Mouse (Mus musculus): Measurements from ENCODE around the gene Eif4enif1.
A peak's percentile ranks its signal among the peaks of the same experiment; 100 is the strongest.
"Not testable (repeated sequence)": the region's sequence is repeated elsewhere in the genome, so short reads cannot be mapped to it uniquely, and the experiment has no call there.

Gene Eif4enif1

DNA sequence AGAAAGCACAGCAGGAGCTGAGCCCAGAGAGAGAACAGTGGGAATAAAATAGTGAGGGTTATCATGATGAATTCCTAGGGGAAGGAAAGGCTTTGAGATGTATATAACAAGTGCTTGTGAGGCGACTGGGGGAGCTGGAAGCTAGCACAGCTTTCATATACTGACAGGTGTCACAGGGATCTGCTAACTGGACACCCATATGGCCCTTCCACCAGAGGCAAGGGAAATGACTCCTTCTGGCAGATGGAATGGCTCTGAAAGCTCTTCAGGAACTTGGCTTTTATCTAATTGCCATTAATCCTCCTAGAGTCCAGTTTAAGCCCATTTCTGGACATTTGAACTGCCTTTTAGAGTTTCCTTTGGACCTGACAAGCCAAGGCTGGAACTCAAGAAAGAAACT is 20.2 kb upstream of the Eif4enif1 start:
- DNase-seq: not testable (repeated sequence)

- DNase-seq: not testable (repeated sequence)
Observed at GRCm38 (mm10) chr11:3182707-3183106, 19.5 kb upstream of the Eif4enif1 start.

DNA sequence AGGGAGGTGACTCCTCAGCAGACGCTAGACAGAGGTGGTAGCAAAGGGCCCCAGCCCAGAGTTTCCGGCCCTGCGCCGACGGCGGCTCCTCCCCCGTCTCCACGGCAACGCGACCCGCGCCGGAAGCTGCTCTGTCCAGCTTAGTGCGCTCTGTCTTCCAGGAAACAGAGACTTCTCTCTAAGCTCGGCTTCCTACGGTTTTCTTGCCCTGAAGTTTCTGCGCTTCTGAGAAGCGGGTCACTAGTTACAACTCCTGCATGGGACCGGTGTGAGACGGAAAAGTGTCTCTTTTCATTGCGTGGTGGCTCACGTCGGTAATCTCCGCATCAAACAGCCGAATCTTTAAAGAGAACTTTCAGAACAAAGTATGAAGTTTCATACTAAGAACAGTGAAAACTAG is 8.8 kb upstream of the Eif4enif1 start, which contains the start of gene Sfi1:
Gene Sfi1 (minus strand): TSS at position 101 of the 400 bp plus-strand sequence.
- no peak for DNase-seq

DNA sequence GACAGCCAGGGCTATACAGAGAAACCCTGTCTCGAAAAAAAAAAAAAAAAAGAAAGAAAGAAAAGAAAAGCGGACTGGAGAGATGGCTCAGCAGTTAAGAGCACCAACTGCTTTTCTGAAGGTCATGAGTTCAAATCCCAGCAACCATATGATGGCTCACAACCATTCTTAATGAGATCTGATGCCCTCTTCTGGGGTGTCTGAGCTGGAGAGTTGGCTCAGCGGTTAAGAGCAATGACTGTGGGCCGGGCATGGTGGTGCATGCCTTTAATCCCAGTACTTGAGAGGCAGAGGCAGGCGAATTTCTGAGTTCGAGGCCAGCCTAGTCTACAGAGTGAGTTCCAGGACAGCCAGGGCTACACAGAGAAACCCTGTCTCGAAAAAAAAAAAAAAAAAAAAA is 1.6 kb upstream of the Eif4enif1 start:
- not testable (repeated sequence) for DNase-seq

DNA sequence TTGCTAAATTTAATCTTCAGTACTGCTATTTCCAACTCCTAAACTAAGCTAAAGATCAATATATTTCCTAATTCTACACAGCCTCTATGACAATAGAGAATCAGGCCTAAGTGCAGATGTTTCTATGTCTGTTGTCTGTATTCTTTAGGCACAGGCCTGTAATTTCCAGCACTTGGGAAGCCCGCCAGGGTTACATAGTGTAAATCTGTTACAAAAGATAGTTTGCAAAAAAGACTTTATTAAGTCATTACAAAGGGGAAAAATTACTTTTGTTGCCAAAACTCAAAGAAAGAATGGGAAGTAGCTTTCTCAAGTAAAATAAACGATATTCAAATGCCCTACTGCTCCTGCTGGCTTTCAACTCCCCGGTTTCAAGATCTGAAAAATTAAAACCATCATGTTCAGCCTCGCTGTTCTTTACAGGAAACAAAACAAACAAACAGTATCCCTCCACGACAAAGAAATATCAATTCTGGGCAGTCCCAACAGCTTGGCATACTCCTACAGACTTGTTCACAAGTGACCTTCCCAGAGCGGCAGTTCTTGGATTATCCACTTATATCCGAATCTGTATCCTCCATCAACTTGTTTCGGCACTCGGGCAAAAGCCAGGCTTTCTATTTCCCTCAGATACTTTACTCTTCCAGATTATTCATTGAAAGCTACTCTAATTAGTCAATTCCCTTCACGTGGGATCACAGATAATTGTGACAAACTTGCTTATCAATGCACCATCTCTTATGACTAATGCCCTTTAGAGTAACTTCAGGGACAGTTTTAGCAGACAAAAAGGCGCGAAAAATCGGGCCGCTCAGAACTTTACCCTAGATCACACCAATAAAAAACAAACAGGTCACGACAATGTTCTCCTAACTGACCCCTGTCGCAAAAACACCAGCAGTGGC is 614 bp upstream of the Eif4enif1 start:
- peak; percentile 10 for DNase-seq

DNA sequence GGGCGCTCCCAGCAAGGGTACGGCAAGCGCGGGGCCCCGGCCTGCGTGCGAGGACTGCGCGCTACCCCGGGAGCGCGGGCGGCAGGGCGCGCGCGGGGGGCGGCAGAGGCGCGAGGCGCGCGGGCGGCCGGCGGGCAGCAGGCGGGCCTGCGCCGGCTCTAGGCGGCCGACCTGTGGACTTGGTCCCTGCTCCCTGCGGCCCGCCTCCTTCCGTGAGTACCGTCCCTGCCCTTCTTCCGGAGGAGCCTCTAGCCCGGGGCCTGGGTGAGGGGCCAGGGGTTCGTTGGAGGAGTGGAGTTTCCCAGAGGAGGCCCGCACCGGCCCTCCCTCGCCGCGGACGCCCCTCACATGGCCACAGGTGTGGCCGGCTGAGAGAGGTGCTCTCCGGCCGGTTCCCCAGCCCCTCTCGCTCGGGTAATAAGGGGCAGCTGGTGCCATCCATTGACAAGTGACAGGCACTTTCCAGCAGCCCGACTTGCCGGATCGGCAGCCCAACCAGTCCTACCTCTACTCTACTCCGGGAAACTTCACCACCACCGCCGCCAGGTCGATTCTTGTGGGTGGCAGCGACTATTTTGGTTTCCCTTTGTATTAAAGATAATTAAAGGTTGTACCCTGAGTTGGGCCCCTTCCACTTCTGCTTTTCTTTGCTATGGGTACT is 719 bp downstream of the Eif4enif1 start:
- DNase-seq: peak; percentile 47

- no peak for DNase-seq
Observed at GRCm38 (mm10) chr11:3203771-3204170, 1.6 kb downstream of the Eif4enif1 start.

DNA sequence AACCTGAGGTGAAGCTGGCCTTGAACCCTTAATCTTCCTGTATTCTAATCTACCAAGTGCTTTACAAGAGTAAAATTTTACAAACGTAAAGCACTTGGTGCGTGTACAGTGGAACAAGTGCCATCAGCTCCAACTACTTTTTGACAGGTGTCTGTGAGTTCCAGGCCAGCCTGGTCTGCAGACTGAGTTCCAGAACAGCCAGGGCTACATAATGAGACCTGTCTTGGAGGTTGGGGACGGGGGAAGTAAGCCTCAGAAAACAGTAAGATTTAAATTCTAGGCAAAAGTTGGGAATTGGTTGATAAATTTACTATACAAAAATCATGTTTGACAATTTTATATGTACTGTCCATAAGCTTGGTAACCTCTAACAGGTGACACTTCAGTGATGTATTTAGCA is 3.0 kb downstream of the Eif4enif1 start:
- no peak for DNase-seq

DNA sequence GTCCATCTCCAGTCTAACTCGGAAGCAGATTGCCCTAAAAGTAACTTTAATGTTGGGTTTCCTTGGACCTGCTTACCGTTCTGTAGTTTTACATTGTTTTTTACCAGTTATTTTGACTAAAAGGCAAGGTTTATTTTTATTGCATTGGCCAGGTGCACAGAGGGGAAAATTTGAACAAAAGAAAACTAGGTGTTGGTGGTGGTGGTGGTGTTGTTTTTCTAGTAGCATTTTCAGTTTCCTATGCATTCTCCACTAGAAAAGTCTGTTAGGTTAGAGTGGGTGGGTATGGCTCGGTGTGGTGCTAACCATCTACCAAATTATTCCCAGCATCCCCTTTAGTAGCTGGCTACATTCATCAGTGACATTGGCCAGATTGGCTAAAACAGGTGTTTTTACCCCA is 4.6 kb downstream of the Eif4enif1 start:
- DNase-seq: no peak

DNA sequence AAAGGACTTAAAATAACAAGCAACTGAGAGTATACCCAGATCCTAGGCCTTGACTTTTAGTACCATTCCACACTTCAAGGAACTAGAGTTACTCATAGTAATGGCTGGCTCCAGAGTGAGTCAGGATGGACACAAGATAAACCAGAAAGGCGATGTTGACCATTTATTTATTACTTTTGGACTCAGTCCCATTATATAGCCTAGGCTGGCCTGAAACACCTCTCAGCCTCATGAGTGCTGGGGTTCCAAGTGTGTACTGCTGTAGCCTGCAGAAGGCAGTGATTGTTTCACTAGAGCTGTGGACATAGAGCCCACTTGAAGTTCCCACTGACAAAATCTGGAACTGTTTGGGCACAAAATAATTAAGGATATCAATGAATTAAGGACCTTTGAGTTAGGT is 10.3 kb downstream of the Eif4enif1 start:
- no peak for DNase-seq

- no peak for DNase-seq
Observed at GRCm38 (mm10) chr11:3223105-3223504, 20.9 kb downstream of the Eif4enif1 start.

- DNase-seq: no peak
Observed at GRCm38 (mm10) chr11:3227113-3227512, 24.9 kb downstream of the Eif4enif1 start.

- no peak for DNase-seq
Observed at GRCm38 (mm10) chr11:3232248-3232647, 30.1 kb downstream of the Eif4enif1 start.

DNA sequence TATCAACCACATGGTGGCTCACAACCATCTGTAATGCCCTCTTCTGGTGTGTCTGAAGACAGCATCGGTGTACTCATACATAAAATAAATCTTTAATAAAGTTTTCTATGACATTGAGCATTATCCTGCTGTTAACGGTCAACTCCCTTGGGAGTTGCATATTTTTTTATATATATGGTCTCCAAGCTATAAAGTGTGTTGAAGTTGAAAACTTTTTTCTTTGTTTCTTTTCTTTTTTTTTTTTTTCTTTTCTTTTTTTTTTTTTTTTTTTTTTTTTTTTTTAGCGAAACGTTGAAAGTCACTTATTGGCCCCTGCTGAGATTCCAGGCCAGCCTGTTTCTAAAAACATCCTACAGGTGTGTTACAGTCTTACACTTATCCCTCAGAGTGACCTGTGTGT is 31.5 kb downstream of the Eif4enif1 start:
- no peak for DNase-seq

- no peak for DNase-seq
Observed at GRCm38 (mm10) chr11:3235277-3235676, 33.1 kb downstream of the Eif4enif1 start.

- no peak for DNase-seq
Observed at GRCm38 (mm10) chr11:3242395-3242794, 40.2 kb downstream of the Eif4enif1 start.

GRCm38 (mm10) chr11:3243771-3244170 is 41.6 kb downstream of the Eif4enif1 start:
- DNase-seq: peak; percentile 7

DNA sequence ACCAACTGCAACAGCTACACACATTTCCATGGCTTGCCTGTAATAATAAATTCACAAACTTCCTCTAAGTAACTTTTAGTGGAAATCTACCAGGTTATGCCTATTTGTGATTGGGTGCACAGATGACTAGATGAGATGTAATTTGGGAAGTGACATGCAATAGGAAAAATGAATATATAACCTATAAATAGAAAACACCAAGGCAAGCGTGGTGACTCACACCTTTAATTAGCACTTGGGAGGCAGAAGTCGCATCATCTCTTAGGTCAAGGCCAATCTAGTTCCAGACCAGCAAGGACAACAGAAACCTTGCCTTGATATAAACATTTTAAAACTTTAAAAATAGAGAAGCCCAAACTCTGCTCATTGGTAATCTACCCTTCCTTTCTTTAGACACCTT is 45.2 kb downstream of the Eif4enif1 start:
- no peak for DNase-seq

DNA sequence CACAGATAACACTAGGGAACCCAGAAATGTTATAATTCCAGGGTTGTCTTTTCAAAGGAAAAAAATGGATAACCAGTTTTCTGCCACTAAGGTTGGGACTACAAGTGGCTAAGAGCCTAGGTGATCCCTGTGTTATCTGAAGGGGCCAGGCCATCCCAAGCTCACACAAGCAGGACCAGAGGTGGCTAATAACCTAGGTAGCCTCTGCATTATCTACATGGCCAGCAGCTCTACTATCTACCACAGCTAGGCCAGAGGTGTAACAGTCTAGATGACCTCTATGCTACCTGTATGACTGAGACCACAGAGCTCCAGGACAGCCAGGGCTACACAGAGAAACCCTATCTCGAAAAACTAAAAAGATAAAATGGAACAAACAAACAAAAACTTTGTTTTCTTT is 57.3 kb downstream of the Eif4enif1 start:
- DNase-seq: no peak

DNA sequence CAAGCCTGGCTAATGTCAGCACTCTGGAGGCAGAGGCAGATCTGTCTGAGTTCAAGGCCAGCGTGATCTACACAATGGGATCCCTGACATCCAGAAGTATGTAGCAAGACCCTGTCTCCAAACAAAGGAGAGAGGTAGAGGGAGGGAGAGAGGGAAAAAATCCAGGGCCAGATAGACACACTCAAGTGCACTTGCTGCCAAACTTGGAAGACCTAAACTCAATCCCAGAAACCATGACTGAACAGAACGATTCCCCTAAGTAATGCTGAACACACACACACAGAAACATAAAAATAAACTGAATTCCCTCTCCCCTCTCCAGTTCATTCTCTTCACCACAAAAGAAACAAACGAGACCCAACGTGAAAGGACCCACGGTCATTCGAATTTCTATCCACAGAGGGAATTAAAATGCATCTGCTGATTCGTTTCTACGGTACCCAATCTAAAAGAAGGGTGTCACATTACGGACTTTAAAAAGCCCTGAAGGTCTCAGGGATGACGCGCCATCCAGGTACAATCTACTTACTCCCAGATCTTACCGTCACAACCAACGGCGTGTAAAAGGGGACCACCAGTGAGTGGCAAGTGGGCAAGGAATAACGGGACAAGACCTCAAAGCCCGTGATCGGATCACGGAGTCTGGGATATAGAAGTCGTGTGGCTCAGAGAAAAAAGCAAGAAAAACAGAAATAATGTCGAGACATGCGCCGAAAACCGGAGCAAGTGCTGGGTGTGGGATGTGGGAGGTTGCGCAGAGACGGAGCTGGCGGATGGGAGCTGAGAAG is 63.3 kb downstream of the Eif4enif1 start:
- no peak for DNase-seq

GRCm38 (mm10) chr11:3266079-3266685 is 64.0 kb downstream of the Eif4enif1 start, which contains the start of gene Drg1:
Drg1 (minus strand) TSS chr11:3266415.
- peak; percentile 93 for DNase-seq

DNA sequence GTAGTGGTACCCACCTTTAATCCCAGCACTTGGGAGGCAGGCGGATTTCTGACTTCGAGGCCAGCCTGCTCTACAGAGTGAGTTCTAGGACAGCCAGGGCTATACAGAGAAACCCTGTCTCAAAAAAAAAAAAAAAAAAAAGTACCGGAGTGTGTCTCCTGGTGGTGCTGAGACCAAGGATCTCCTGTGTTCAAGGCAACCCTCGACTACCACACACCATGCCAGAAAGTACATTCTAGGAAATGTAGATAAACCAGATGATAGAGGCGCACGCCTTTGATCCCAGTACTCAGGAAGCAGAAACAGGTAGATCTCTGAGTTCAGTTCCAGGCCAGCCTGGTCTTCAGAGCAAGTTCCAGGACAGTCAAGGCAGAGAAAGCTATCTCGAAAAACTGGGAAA is 64.9 kb downstream of the Eif4enif1 start:
- DNase-seq: no peak

DNA sequence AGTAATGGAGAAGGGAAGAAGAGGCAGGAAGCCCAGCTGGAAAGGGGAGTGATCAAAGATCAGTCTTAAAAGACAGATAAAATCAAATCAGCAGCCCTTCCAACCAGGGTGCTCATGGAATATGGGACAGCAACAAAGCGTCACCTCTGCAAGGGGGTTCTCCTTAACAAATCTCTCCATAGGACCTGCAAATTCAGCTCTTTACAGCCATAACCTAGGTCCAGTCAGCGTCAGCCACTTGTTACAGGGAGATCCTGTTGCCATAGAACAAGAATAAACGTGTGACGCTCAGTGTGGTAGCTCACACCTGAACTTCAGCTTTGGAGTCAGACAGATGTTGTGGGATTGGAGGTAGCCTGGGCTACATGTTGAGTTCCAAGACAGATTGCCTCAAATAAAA is 67.0 kb downstream of the Eif4enif1 start:
- DNase-seq: no peak
